Mouse (Mus musculus) lung, postnatal 4 days (tissue): ENCODE data around the gene Nxf2.
"Not testable (repeated sequence)": the region's sequence is repeated elsewhere in the genome, so short reads cannot be mapped to it uniquely, and the experiment has no call there.

Source experiments
- DNase-seq, 2 experiments: peaks; one replicate each; pipeline ENCODE4 v3.0.0; 2021

Nxf2 gene

GRCm38 (mm10) chrX:134964546-134964945 is at the start of gene Nxf2:
Gene Nxf2, minus strand, starts transcription at chrX:134964754.
- DNase-seq: no peak

GRCm38 (mm10) chrX:135011381-135011780 is 46.8 kb upstream of the Nxf2 start:
- DNase-seq: no peak

GRCm38 (mm10) chrX:135009471-135009815 is 44.9 kb upstream of the Nxf2 start:
- no peak for DNase-seq

GRCm38 (mm10) chrX:135008720-135009470 is 44.3 kb upstream of the Nxf2 start, which contains the start of gene Zmat1:
Gene Zmat1, minus strand, starts transcription at chrX:135009209.
- DNase-seq: peak; percentile 90 to 94

- no peak for DNase-seq
These were observed 43.5 kb upstream of the Nxf2 start for GRCm38 (mm10) chrX:135008021-135008420.

GRCm38 (mm10) chrX:134963305-134964094 is 1.1 kb downstream of the Nxf2 start:
- DNase-seq: peak; percentile 61 to 80

- peak in 1 of 2 experiments; percentile 25 for DNase-seq
These were observed 34.2 kb downstream of the Nxf2 start for GRCm38 (mm10) chrX:134930361-134930760.

GRCm38 (mm10) chrX:134929927-134930326 is 34.6 kb downstream of the Nxf2 start:
- no peak for DNase-seq

GRCm38 (mm10) chrX:134925058-134925457 is 39.5 kb downstream of the Nxf2 start:
- DNase-seq: peak in 1 of 2 experiments; percentile 11

GRCm38 (mm10) chrX:134923675-134924424 is 40.7 kb downstream of the Nxf2 start:
- DNase-seq: no peak

- DNase-seq: no peak
These were observed 45.3 kb downstream of the Nxf2 start for GRCm38 (mm10) chrX:134919220-134919619.

- no peak for DNase-seq
These were observed 48.8 kb downstream of the Nxf2 start for GRCm38 (mm10) chrX:134915745-134916144.

GRCm38 (mm10) chrX:134915315-134915714 is 49.2 kb downstream of the Nxf2 start:
- DNase-seq: not testable (repeated sequence)

- DNase-seq: no peak
These were observed 49.7 kb downstream of the Nxf2 start for GRCm38 (mm10) chrX:134914851-134915250.

GRCm38 (mm10) chrX:134913234-134913936 is 51.2 kb downstream of the Nxf2 start:
- peak; percentile 8 to 16 for DNase-seq

- DNase-seq: no peak
These were observed 51.7 kb downstream of the Nxf2 start for GRCm38 (mm10) chrX:134912805-134913204.

GRCm38 (mm10) chrX:134910345-134910744 is 54.2 kb downstream of the Nxf2 start:
- no peak for DNase-seq
